Mouse (Mus musculus): ENCODE measurements around the gene Mylk. TPM values are rescaled to one million over a fixed set of nuclear protein-coding genes. Genes with fewer than 3 reads are reported as not detected.

Gene Mylk
- polyA plus RNA-seq, 1 experiment from 2014 or later, result 2.8 TPM

DNA sequence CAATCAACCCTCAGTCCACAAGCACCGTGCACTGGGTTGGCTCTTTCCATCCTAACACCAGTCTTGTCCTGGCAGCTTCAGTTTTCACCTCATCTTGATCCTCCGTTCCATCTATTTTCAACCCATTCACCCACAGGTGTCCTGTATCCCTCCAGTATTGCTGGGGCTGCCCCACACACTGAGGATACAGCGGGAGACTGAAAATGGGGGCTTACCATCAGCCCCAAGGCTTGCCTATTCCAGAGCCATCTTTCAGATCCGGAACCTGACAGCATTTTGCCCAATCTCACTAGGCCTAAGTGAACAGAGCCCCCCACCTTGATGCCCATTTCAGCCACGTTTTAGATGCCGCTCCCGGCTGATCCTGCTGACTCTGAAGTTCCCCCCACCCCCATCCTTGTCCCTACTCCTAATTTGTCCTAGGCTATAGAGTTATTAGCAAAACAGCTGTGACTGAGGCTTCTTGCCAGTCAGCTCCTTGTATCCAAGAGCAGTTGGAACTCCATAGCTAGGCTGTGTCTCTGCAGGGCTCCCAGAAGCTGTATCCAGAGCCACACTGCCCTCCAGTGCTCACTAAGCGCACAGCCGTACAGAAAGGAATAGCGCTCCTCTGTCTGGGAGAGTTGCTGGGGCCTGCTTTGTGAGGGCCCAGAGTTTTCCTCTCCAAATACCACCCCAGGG is 222.2 kb downstream of the Mylk start:
- peaks cover 4% of the 10 kb centered on the region for H3K4me1 ChIP-seq (replicated peaks; ENCODE audit: control insufficient read depth, insufficient read depth, low read length)
- no peak overlapping the region for H3K4me2 ChIP-seq (ENCODE audit: low read length)
- no peak overlapping the region for H3K27ac ChIP-seq (ENCODE audit: low read length)
- WGBS, result 50% methylated on average over 10 of the region's 10 CpGs
- no peaks in the 10 kb centered on the region for H3K27me3 ChIP-seq (replicated peaks; ENCODE audit: control insufficient read depth, insufficient read depth, low read length)
- H3K9ac ChIP-seq (replicated peaks; ENCODE audit: low read depth, low read length), result no peak overlapping the region
- ATAC-seq, result peak; percentile 97
- H3K4me3 ChIP-seq (replicated peaks; ENCODE audit: low read length), result no peak overlapping the region
- H3K9me3 ChIP-seq (ENCODE audit: control insufficient read depth, low read length), result no peaks in the 10 kb centered on the region
- no peaks in the 10 kb centered on the region for H3K36me3 ChIP-seq (ENCODE audit: control insufficient read depth, insufficient read depth)

DNA sequence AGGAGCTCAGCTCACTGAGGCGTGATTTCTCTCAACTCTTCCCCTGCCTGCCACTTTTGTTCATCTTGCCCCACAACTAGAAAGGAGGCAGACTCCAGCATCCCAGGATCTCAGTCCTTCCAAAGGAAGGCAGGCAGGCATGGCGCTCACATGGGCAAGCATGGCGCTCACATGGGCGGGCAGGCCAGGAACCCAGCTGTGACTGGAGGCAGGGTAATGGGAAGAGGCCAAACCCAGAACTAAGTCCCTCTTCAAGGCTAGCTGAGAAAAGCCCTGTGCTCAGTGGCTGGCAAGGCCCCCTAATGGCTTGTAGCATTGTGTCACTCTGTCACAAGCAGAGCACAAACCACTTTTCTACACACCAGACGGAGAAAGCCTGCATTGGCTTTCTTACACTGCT is 223.2 kb downstream of the Mylk start:
- no peaks in the 10 kb centered on the region for H3K9me3 ChIP-seq (ENCODE audit: control insufficient read depth, low read length)
- no peak overlapping the region for H3K9ac ChIP-seq (replicated peaks; ENCODE audit: low read depth, low read length)
- H3K36me3 ChIP-seq (ENCODE audit: control insufficient read depth, insufficient read depth), result no peaks in the 10 kb centered on the region
- ATAC-seq, result no peak
- H3K4me2 ChIP-seq (ENCODE audit: low read length), result no peak overlapping the region
- 57% methylated on average over 5 of the region's 5 CpGs for WGBS
- H3K4me3 ChIP-seq (replicated peaks; ENCODE audit: low read length), result no peak overlapping the region
- H3K27me3 ChIP-seq (replicated peaks; ENCODE audit: control insufficient read depth, insufficient read depth, low read length), result no peaks in the 10 kb centered on the region
- H3K4me1 ChIP-seq (replicated peaks; ENCODE audit: control insufficient read depth, insufficient read depth, low read length), result peaks cover 4% of the 10 kb centered on the region
- no peak overlapping the region for H3K27ac ChIP-seq (ENCODE audit: low read length)

DNA sequence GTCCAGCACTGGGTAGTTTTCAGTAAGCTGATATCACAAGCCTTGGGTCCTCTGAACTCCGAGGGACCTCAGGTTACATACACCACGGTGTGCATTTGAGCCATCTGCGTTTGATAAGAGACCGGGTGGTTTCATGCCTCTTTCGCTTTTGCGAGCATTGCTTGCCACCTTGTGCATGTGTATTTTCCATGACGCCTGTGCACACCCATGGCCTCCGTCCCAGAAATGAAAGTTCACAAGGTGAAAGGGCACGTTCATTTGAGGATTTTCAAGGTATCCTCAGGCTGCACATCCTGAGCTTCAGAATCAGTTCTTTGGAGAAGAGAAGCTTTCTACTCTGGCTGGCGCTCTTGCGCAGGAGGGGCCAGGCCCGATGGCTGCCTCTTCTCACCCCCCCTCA is 227.5 kb downstream of the Mylk start:
- H3K9me3 ChIP-seq (ENCODE audit: control insufficient read depth, low read length), result no peaks in the 10 kb centered on the region
- H3K9ac ChIP-seq (replicated peaks; ENCODE audit: low read depth, low read length), result no peak overlapping the region
- H3K4me2 ChIP-seq (ENCODE audit: low read length), result no peak overlapping the region
- no peaks in the 10 kb centered on the region for H3K4me1 ChIP-seq (replicated peaks; ENCODE audit: control insufficient read depth, insufficient read depth, low read length)
- H3K4me3 ChIP-seq (replicated peaks; ENCODE audit: low read length), result no peak overlapping the region
- ATAC-seq, result no peak
- 91% methylated on average over 12 of the region's 12 CpGs for WGBS
- no peaks in the 10 kb centered on the region for H3K27me3 ChIP-seq (replicated peaks; ENCODE audit: control insufficient read depth, insufficient read depth, low read length)
- no peaks in the 10 kb centered on the region for H3K36me3 ChIP-seq (ENCODE audit: control insufficient read depth, insufficient read depth)
- H3K27ac ChIP-seq (ENCODE audit: low read length), result no peak overlapping the region

DNA sequence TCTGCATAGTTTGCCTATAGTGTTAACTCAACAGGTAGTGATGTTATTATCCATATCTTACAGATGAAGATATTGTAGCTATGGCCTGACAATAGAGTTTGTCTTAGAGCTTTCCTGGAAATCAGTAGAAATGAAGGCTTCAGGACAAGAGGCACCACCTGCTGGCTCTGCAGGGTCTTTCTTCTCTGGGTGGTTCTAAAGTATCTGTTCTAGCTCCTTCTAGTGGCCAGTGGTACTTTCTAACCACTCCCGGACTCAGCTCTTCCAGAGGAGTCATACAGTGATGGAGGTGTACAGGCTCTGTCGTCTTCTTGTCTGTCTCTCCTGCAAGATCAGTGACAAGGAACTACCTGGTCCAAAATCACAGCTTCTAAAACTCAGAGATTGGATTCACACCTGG is 230.5 kb downstream of the Mylk start:
- Histone ChIP-seq H3K9me3 (ENCODE audit: control insufficient read depth, low read length) (no peaks in the 10 kb centered on the region), H3K27ac (ENCODE audit: low read length) (no peak overlapping the region), H3K4me3 (replicated peaks; ENCODE audit: low read length) (no peak overlapping the region), H3K9ac (replicated peaks; ENCODE audit: low read depth, low read length) (no peak overlapping the region), H3K4me2 (ENCODE audit: low read length) (no peak overlapping the region), H3K36me3 (ENCODE audit: control insufficient read depth, insufficient read depth) (no peaks in the 10 kb centered on the region), H3K27me3 (replicated peaks; ENCODE audit: control insufficient read depth, insufficient read depth, low read length) (no peaks in the 10 kb centered on the region), H3K4me1 (replicated peaks; ENCODE audit: control insufficient read depth, insufficient read depth, low read length) (no peaks in the 10 kb centered on the region)
- 65% methylated on average over 2 of the region's 2 CpGs for WGBS
- ATAC-seq, result no peak

DNA sequence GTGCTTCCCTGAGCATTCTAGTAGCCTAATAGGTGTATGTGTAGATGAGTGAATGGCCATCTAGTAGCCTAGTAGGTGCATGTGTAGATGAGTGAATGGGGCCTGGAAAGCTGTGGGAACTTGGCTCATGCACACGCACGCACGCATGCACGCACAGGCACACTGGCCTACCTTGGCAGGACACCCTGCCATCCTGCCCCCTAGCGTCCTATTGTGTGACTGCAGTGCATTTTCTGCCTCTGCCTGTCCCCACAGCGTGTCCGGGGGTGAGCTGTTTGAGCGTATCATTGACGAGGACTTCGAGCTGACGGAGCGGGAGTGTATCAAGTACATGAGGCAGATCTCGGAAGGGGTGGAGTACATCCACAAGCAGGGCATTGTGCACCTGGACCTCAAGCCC is 231.6 kb downstream of the Mylk start:
- WGBS, result 77% methylated on average over 13 of the region's 13 CpGs
- H3K27me3 ChIP-seq (replicated peaks; ENCODE audit: control insufficient read depth, insufficient read depth, low read length), result no peaks in the 10 kb centered on the region
- H3K9me3 ChIP-seq (ENCODE audit: control insufficient read depth, low read length), result no peaks in the 10 kb centered on the region
- no peak overlapping the region for H3K4me3 ChIP-seq (replicated peaks; ENCODE audit: low read length)
- H3K36me3 ChIP-seq (ENCODE audit: control insufficient read depth, insufficient read depth), result no peaks in the 10 kb centered on the region
- H3K9ac ChIP-seq (replicated peaks; ENCODE audit: low read depth, low read length), result no peak overlapping the region
- H3K4me2 ChIP-seq (ENCODE audit: low read length), result no peak overlapping the region
- H3K27ac ChIP-seq (ENCODE audit: low read length), result no peak overlapping the region
- no peak for ATAC-seq
- no peaks in the 10 kb centered on the region for H3K4me1 ChIP-seq (replicated peaks; ENCODE audit: control insufficient read depth, insufficient read depth, low read length)

DNA sequence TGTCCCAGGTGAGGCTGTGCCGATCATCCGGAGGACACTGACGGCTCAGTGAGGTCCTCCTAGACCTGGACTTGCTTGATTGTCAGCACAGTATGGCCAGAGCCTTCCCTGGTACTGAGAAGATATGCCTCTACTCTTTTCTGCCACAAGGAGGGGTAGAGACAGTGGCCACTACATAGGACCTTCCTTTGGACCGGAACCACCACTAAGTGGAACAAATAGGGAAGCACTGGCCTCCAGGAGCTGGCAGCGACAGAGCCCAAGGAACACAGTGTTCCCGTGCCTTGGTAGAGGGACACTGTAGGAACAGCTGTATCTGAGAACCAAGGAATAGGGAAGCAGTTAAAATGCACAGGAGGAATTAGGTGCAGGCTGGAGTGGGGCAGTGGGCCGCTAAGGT is 233.0 kb downstream of the Mylk start:
- ATAC-seq, result no peak
- Histone ChIP-seq H3K27me3 (replicated peaks; ENCODE audit: control insufficient read depth, insufficient read depth, low read length) (no peaks in the 10 kb centered on the region), H3K4me3 (replicated peaks; ENCODE audit: low read length) (no peak overlapping the region), H3K4me2 (ENCODE audit: low read length) (no peak overlapping the region), H3K36me3 (ENCODE audit: control insufficient read depth, insufficient read depth) (no peaks in the 10 kb centered on the region), H3K9ac (replicated peaks; ENCODE audit: low read depth, low read length) (no peak overlapping the region), H3K27ac (ENCODE audit: low read length) (no peak overlapping the region), H3K4me1 (replicated peaks; ENCODE audit: control insufficient read depth, insufficient read depth, low read length) (no peaks in the 10 kb centered on the region), H3K9me3 (ENCODE audit: control insufficient read depth, low read length) (no peaks in the 10 kb centered on the region)
- 93% methylated on average over 7 of the region's 7 CpGs for WGBS

DNA sequence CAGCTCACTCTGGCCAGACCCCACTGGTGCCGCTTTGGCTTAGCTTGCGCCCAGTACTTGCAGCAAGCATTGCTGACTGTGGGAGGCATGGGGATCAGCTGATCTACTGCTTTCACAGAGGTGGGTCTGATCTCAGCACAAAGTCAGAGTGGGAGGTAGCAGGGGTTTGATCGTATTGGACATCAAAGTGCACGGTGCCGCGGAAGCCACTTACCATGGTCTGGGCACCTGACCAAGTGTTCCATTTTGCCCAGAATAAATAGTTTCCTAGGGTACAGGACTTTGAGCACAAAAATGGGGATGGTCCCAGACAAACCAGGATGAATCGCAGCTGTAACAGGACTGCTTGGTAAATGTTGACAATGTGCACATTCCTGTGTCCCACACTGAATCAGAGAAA is 236.0 kb downstream of the Mylk start:
- Histone ChIP-seq H3K4me3 (replicated peaks; ENCODE audit: low read length) (no peak overlapping the region), H3K27me3 (replicated peaks; ENCODE audit: control insufficient read depth, insufficient read depth, low read length) (no peaks in the 10 kb centered on the region), H3K36me3 (ENCODE audit: control insufficient read depth, insufficient read depth) (no peaks in the 10 kb centered on the region), H3K9ac (replicated peaks; ENCODE audit: low read depth, low read length) (no peak overlapping the region), H3K4me1 (replicated peaks; ENCODE audit: control insufficient read depth, insufficient read depth, low read length) (no peaks in the 10 kb centered on the region), H3K27ac (ENCODE audit: low read length) (no peak overlapping the region), H3K9me3 (ENCODE audit: control insufficient read depth, low read length) (no peaks in the 10 kb centered on the region), H3K4me2 (ENCODE audit: low read length) (no peak overlapping the region)
- no peak for ATAC-seq
- WGBS, result 77% methylated on average over 7 of the region's 7 CpGs

DNA sequence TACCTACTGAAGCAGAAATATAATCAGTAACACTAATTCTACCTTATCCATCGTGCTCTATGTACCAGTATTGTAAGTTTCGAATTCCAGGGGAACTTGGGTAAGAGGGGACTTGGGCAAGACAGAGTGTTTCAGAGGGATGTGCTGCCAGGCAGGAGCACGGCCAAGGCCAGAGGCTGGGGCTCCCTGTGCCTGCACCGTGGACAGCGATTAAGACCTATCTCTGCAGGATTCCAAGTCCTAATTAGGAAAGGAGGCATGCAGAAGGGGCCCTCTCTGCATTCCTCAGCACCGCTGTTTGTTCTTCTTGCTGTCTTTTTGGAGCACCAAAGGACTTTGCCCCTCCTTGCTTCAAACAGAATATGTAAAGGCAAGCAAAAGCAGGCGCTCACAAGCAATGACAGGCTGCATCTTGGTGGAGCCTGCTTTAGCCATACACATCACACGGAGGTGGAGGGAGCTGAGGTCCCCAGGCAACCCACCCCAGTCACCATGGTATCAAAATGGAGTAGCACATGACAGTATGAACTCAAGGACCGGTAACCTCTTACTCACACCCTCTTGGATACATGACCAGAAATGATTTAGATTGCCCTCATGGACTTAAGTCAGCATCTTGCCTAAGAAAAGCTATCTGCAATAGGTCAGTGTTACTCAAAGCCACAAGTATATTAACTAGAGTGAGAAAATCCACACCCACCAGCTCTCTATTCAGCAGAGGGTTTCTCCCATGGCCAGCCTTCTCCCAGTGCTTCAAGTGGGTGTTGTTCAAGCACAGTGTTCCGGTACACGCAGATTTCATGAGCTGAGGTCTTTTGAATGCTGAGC is 239.4 kb downstream of the Mylk start:
- Histone ChIP-seq H3K27me3 (replicated peaks; ENCODE audit: control insufficient read depth, insufficient read depth, low read length) (no peaks in the 10 kb centered on the region), H3K9me3 (ENCODE audit: control insufficient read depth, low read length) (no peaks in the 10 kb centered on the region), H3K4me3 (replicated peaks; ENCODE audit: low read length) (no peak overlapping the region), H3K4me1 (replicated peaks; ENCODE audit: control insufficient read depth, insufficient read depth, low read length) (no peaks in the 10 kb centered on the region), H3K27ac (ENCODE audit: low read length) (no peak overlapping the region), H3K36me3 (ENCODE audit: control insufficient read depth, insufficient read depth) (no peaks in the 10 kb centered on the region), H3K4me2 (ENCODE audit: low read length) (no peak overlapping the region), H3K9ac (replicated peaks; ENCODE audit: low read depth, low read length) (no peak overlapping the region)
- ATAC-seq, result no peak
- WGBS, result 43% methylated on average over 11 of the region's 11 CpGs

DNA sequence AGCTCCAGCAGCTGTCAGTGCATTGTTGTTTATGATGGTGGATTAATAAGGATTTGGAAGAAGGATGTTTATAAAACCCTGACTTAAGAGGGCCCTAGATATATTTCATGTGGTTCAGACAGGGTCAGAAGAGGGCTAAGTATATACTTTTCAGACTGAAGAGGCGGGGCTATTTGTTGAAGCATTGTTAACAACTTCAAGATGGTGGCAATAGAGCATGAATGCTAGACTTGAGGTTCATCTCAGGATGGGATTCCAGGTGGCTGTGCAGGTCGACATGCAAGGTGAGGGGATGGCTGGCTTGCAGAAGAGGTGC is 240.0 kb downstream of the Mylk start:
- no peaks in the 10 kb centered on the region for H3K4me1 ChIP-seq (replicated peaks; ENCODE audit: control insufficient read depth, insufficient read depth, low read length)
- no peaks in the 10 kb centered on the region for H3K9me3 ChIP-seq (ENCODE audit: control insufficient read depth, low read length)
- no peak overlapping the region for H3K27ac ChIP-seq (ENCODE audit: low read length)
- no peak for ATAC-seq
- 82% methylated on average over 2 of the region's 2 CpGs for WGBS
- H3K27me3 ChIP-seq (replicated peaks; ENCODE audit: control insufficient read depth, insufficient read depth, low read length), result no peaks in the 10 kb centered on the region
- H3K4me2 ChIP-seq (ENCODE audit: low read length), result no peak overlapping the region
- no peaks in the 10 kb centered on the region for H3K36me3 ChIP-seq (ENCODE audit: control insufficient read depth, insufficient read depth)
- no peak overlapping the region for H3K9ac ChIP-seq (replicated peaks; ENCODE audit: low read depth, low read length)
- no peak overlapping the region for H3K4me3 ChIP-seq (replicated peaks; ENCODE audit: low read length)
